Mouse (Mus musculus) heart, adult 8-10 months (tissue): Measurements from ENCODE around the gene Gm2007. TPM values are rescaled to one million over a fixed set of nuclear protein-coding genes. Genes with fewer than 3 reads are reported as not detected.
"Not testable (repeated sequence)": the region's sequence is repeated elsewhere in the genome, so short reads cannot be mapped to it uniquely, and the experiment has no call there.

Source experiments
- DNase-seq: peaks from one replicate; pipeline ENCODE4 v3.0.0; 2022; ENCODE audit warnings: low spot score
- total RNA-seq, 4 experiments: library from RNA; stranded (reverse); gene quantifications; 2 replicates each; pipeline ENCODE4 v1.2.4; 2022

Gene Gm2007
- under 1 TPM in 1 of 4 experiments, not detected in 3; 0.20 TPM for total RNA-seq

DNA sequence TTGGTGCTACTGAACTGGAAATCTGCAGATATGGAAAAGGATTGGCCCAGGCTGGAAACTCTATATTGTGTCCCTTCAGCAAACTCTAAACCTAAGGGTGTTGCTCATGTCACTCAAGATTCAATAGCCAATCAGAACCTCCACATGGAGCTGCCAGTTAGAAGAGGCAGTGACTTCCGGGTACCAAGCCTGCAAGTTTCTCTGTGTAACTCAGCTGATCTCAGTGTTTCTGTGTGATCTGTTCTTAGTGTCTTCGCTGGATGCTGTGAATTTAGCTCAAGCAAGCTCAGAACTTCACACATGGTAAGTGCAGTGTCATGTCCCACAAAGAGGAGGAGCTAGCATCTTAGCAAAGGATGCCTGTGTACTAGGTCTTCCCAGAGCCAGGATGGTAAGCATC is at the start of gene Gm2007:
Gene Gm2007, plus strand, starts transcription at position 301 of the 400 bp plus-strand sequence.
- not testable (repeated sequence) for DNase-seq

GRCm38 (mm10) chr2:175703546-175703945 is 37.8 kb upstream of the Gm2007 start, which contains the start of gene Zfp969:
Zfp969 (minus strand) TSS chr2:175703646.
- DNase-seq: not testable (repeated sequence)

DNA sequence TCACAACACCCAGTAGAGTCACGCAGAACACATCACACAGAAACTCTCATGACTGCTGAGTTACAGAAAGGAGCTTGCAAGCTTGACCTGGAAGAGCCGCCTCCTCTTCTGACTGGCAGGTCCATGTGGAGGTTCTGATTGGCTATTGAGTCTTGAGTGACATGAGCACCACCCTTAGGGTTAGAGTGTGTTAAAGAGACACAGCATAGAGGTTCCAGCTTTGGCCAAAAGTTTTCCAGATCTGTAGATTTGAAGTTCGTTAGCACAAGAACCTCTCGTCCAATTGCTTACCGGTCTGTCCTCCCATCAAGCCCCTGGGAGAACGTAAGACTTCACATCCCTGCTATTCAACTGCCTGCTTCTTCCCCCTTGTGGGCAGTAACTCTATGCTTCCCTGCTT is 59.7 kb downstream of the Gm2007 start, which contains the start of gene Gm14288:
Gene Gm14288, minus strand, starts transcription at position 101 of the 400 bp plus-strand sequence.
- not testable (repeated sequence) for DNase-seq

Other genes starting within 250 kb of the Gm2007 start
- gene Gm11007, start 97.6 kb upstream of the Gm2007 start, total RNA-seq: under 1 TPM in 1 of 4 experiments, not detected in 3; 0.20 TPM
- gene Zfp969, start 37.9 kb upstream of the Gm2007 start, total RNA-seq: 10 to 100 TPM in 2 of 4 experiments, not detected in 2; 27.7 to 54.6 TPM
- gene Gm14288, start 59.6 kb downstream of the Gm2007 start, total RNA-seq: 10 to 100 TPM; 12.7 to 25.8 (median 16.0) TPM
- gene Gm6710, start 127.7 kb downstream of the Gm2007 start, total RNA-seq: 10 to 100 TPM; 12.7 to 20.3 (median 16.4) TPM
- gene Zfp966, start 189.6 kb downstream of the Gm2007 start, total RNA-seq: 10 to 100 TPM; 15.1 to 17.9 (median 16.4) TPM
- gene Gm2026, start 223.8 kb downstream of the Gm2007 start, total RNA-seq: 10 to 100 TPM; 18.0 to 24.9 (median 20.5) TPM